In the genomic region with DNA sequence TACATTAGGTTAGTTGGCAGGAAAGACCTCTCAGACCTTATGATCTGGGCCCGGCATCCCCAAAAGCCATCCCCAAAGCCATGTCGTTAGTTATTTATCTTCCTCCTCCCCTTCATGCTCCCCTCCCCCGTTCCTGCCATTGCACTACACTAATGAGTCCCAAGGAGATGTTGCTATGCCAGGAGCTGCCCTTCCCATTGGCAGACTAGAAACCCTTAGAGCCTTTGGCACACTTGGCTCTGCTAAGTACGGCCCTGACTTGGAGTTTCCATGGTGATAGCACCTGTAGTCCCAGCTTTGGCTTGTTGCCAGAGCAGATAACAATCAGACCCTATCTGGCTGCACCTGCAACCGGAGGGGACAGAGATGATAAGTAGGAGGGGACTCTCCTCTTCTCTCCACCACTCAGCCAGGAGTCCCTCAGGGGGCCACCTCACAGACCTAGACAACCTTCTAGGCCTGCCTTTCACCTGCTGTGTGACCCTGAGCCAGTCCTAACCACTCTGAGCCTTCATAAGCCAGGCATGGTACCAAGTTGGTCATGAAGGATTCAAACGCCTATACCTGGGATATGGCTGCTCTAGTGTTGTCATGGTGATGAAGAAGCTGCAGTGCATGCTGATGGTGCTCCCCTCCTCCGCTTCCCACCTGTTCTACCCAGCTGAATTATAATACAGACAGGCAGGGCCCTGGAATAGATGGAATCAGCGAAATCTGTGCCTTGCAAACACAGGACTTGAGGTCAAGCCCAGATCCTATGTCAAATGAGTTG, we compare ENCODE assay signal across 13 mouse cellular contexts.
DNase-seq lines count a peak whose midpoint lies in the region; ATAC-seq lines count a peak whose summit lies in the region.
"Had no signal": no experiment of that assay in that cellular context is flagged by ENCODE, and none has a peak within 500 bp of the region (broad histone marks: within the 10 kb centered on the region; RNA-seq: fewer than 3 reads in every experiment).

No protein-coding gene starts in this region.

- H3K9me3 ChIP-seq in forebrain, embryonic 14.5 days (replicated peaks; ENCODE audit: control insufficient read depth, low read length): no peaks in the 10 kb centered on the region
- no peaks in the 10 kb centered on the region for H3K9me3 ChIP-seq in forebrain, embryonic 10.5 days
- no peaks in the 10 kb centered on the region for H3K9me3 ChIP-seq in midbrain, embryonic 15.5 days
- H3K9me3 ChIP-seq: embryonic facial prominence, embryonic 13.5 days; heart, embryonic 10.5 days had no signal

- peak; percentile 52 for DNase-seq in forebrain, embryonic 14.5 days (ENCODE audit: low spot score)
- no peak for DNase-seq in forebrain, embryonic 10.5 days (ENCODE audit: extremely low spot score, low spot score)
- peak; percentile 59 for DNase-seq in layer of hippocampus, adult 9-11 months
- DNase-seq in layer of hippocampus, postnatal 14 days (ENCODE audit: low spot score in 2 of 2): no peak
- peak; percentile 63 for DNase-seq in brain, adult 2 months (ENCODE audit: low read depth, low spot score)
- no peak for DNase-seq in gastrocnemius, postnatal 36 days
- no peak for DNase-seq in lung, postnatal 14 days
- DNase-seq: cerebellum, adult 9-10 months had no signal

- H3K27me3 ChIP-seq in forebrain, embryonic 14.5 days (replicated peaks; ENCODE audit: control insufficient read depth, insufficient read depth, low read length): no peaks in the 10 kb centered on the region
- H3K27me3 ChIP-seq in forebrain, embryonic 10.5 days (ENCODE audit: poor library complexity, severe bottlenecking): no peaks in the 10 kb centered on the region
- 0 out of 2 replicates have a peak, but pooled peaks cover 4% of the 10 kb centered on the region for H3K27me3 ChIP-seq in midbrain, embryonic 15.5 days (replicated peaks)

- intact Hi-C loops in gastrocnemius, postnatal 36 days (cut with DNase I): no loop called here

- no peak overlapping the region for H3K27ac ChIP-seq in forebrain, embryonic 14.5 days (ENCODE audit: low read depth, low read length)
- H3K27ac ChIP-seq in forebrain, embryonic 10.5 days: no peak overlapping the region
- peak overlapping the region; percentile 50 for H3K27ac ChIP-seq in midbrain, embryonic 15.5 days
- H3K27ac ChIP-seq: embryonic facial prominence, embryonic 13.5 days; heart, embryonic 10.5 days; macrophage had no signal

- H3K36me3 ChIP-seq in forebrain, embryonic 14.5 days (ENCODE audit: control insufficient read depth, insufficient read depth, low read length): no peaks in the 10 kb centered on the region
- H3K36me3 ChIP-seq in forebrain, embryonic 10.5 days (replicated peaks): no peaks in the 10 kb centered on the region
- no peaks in the 10 kb centered on the region for H3K36me3 ChIP-seq in midbrain, embryonic 15.5 days (replicated peaks)
- H3K36me3 ChIP-seq: embryonic facial prominence, embryonic 13.5 days; G1E; heart, embryonic 10.5 days had no signal

- H3K4me1 ChIP-seq in forebrain, embryonic 14.5 days (ENCODE audit: control insufficient read depth, insufficient read depth, low read length): peaks cover 7% of the 10 kb centered on the region; the same call in 1 of the 2 replicates
- peaks cover 14% of the 10 kb centered on the region for H3K4me1 ChIP-seq in forebrain, embryonic 10.5 days
- H3K4me1 ChIP-seq in midbrain, embryonic 15.5 days: peaks cover 20% of the 10 kb centered on the region
- H3K4me1 ChIP-seq: heart, embryonic 10.5 days had no signal

- peak; percentile 32; the same call in 1 of the 2 replicates for ATAC-seq in forebrain, embryonic 14.5 days
- peak; percentile 92 for ATAC-seq in midbrain, embryonic 15.5 days (replicated peaks)

- H3K4me2 ChIP-seq in forebrain, embryonic 14.5 days (ENCODE audit: low read length): no peak overlapping the region
- H3K4me2 ChIP-seq in midbrain, embryonic 15.5 days: no peak overlapping the region
- H3K4me2 ChIP-seq: embryonic facial prominence, embryonic 13.5 days had no signal

- 56% methylated on average over 8 of the region's 8 CpGs for WGBS in forebrain, embryonic 14.5 days
- 82% methylated on average over 8 of the region's 8 CpGs for WGBS in forebrain, embryonic 10.5 days
- WGBS in midbrain, embryonic 15.5 days: 47% methylated on average over 8 of the region's 8 CpGs

- H3K9ac ChIP-seq in forebrain, embryonic 14.5 days (ENCODE audit: low read length): no peak overlapping the region
- H3K9ac ChIP-seq in midbrain, embryonic 15.5 days: no peak overlapping the region
- H3K9ac ChIP-seq: embryonic facial prominence, embryonic 13.5 days had no signal

- H3K4me3 ChIP-seq in forebrain, embryonic 14.5 days (ENCODE audit: low read depth, low read length): no peak overlapping the region
- H3K4me3 ChIP-seq in forebrain, embryonic 10.5 days: no peak overlapping the region
- no peak overlapping the region for H3K4me3 ChIP-seq in midbrain, embryonic 15.5 days
- H3K4me3 ChIP-seq: embryonic facial prominence, embryonic 13.5 days; heart, embryonic 10.5 days had no signal

Comparison
In these comparisons a context has a peak if more than half of its experiments do, and no peak if none do; other contexts are left out.
1. DNase-seq: peak in forebrain, embryonic 14.5 days (single experiment), layer of hippocampus, adult 9-11 months (single experiment) and brain, adult 2 months (single experiment); none in forebrain, embryonic 10.5 days (single experiment), layer of hippocampus, postnatal 14 days (0 of 2), gastrocnemius, postnatal 36 days (0 of 2) and lung, postnatal 14 days (single experiment).